Mouse (Mus musculus) mesoderm, embryonic 11.5 days (tissue): ENCODE data around the gene Higd1a.

Experiments
- DNase-seq: peaks from one replicate; pipeline ENCODE4 v3.0.0-alpha.2; 2012; ENCODE audit warnings: low read depth, low spot score

Higd1a gene

DNA sequence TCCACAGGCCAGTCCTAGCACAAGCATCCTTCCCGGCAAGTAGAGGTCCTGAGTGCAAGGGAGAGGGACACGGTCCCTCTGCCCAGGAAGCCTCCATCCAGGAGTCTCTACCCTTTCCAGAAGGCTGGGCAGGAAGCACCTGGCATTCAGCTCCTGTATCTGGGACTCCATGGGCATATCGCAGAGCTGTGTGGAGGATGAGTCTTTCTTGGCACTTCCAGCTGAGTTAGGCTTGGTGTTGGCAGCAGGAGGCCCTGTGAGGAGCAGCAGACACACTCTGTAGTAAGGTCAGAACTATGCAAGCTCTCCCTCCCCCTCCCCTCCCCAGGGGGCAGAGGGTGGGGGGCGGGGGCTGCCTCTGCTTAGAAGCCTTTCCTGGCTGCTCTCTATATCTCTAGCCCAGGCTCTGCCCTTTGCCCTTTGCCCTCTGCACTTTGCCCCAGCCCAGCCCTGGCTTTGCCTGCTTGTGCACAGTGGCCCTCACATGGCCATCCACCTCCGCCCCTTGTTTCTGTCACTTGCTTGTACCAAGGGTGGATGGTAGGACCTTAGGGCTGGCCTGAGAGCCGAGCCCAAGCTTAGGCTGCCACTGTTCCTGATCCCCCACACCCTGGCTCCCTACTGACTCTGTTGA is 59.2 kb downstream of the Higd1a start:
- DNase-seq = no peak
